Mouse (Mus musculus): Measurements from ENCODE around the gene 4930564D02Rik.

4930564D02Rik gene

GRCm38 (mm10) chr3:105113859-105114258, 47.2 kb downstream of the 4930564D02Rik start:
- no peak for DNase-seq (ENCODE audit: low spot score in 2 of 2)

- DNase-seq (ENCODE audit: low spot score in 2 of 2): peak; percentile 49 to 70
Observed at GRCm38 (mm10) chr3:105114269-105114668, 47.6 kb downstream of the 4930564D02Rik start.

DNA sequence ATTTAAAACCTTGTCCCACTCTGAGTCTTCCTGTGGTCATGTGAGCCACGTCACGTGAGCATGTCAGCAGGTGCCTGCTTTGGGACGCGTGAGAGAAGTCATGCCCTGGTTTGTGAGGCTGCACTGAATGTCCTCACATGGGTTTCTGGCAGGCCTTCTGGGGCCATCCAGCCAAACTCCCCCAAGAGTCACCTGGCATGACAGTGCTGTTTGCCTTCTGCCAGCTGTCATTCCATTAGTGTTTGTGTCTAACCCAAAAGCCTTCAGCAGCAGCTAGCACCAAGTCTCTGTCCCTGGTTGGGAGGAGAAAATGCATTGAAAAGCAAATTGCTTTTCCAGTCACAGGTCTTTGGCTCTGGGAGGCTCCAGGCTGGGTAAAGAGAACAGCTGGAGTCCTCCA, 50.0 kb downstream of the 4930564D02Rik start:
- DNase-seq (ENCODE audit: low spot score in 2 of 2): no peak

DNA sequence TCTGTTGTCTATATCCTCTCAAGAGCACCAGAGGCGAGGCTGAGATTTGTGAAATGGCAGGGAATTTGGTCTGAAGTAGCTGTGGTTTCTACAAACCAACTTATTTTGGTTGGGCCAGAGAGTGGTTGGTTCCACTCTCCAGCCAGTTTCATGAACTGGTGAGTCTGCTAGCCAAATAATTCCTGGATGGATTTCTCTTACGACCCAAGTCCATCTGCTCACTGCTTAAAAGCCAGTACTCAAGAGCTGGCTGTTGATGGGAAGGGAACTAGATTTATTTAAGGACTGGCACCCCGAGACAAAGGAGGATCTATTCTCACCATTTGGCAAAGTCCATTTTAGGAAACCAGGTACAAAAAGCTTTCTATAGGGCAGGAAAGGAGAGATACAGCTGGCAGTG, 57.1 kb downstream of the 4930564D02Rik start:
- DNase-seq (ENCODE audit: low spot score in 2 of 2): no peak

- DNase-seq (ENCODE audit: low spot score in 2 of 2): no peak
Observed at GRCm38 (mm10) chr3:105127881-105128280, 61.2 kb downstream of the 4930564D02Rik start.

All from frontal cortex, postnatal 14 days (tissue).